Mouse (Mus musculus): Measurements from ENCODE around the gene Lars2. TPM values are rescaled to one million over a fixed set of nuclear protein-coding genes. Genes with fewer than 3 reads are reported as not detected.
"Not testable (repeated sequence)": the region's sequence is repeated elsewhere in the genome, so short reads cannot be mapped to it uniquely, and the experiment has no call there.

Gene Lars2
- total RNA-seq (2021) = 10 to 100 TPM; 25.3 to 32.4 TPM
- long read RNA-seq, experiment 1, transcript Lars2-201 (21 exons, 3,894 nt) = major isoform, 11 of 17 reads
- long read RNA-seq, experiment 1, partial matches to known transcripts = 2 of 17 reads
- long read RNA-seq, experiment 1, other reads (novel, unspliced or antisense) = 4 of 17 reads
- long read RNA-seq, experiment 2, transcript Lars2-201 (21 exons, 3,894 nt) = major isoform, 11 of 20 reads
- long read RNA-seq, experiment 2, partial matches to known transcripts = 3 of 20 reads
- long read RNA-seq, experiment 2, other reads (novel, unspliced or antisense) = 6 of 20 reads

GRCm38 (mm10) chr9:123366708-123367385, at the start of gene Lars2:
Lars2 (plus strand) TSS chr9:123366927.
- DNase-seq (ENCODE audit: low spot score) = peak; percentile 95

GRCm38 (mm10) chr9:123326106-123326505, 40.6 kb upstream of the Lars2 start:
- no peak for DNase-seq (ENCODE audit: low spot score)

DNA sequence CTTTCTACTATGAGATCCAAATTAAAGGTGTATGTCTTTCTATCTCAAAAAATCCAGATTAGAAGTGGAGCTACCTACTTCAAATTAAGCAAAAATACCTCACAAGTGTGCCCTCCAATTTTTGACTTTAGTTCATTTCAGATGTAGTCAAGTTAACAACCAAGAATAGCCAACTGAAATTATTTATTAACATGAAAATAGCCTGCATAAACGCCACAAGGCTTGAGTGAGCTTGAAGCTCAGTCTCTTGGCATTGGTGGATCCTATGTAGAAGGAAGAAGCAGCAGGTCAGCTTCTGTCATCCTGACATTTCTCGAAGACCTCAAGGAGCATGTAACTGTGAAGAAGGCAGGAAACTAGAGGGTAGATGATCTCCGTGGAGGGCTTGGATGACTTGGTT, 38.4 kb upstream of the Lars2 start:
- no peak for DNase-seq (ENCODE audit: low spot score)

DNA sequence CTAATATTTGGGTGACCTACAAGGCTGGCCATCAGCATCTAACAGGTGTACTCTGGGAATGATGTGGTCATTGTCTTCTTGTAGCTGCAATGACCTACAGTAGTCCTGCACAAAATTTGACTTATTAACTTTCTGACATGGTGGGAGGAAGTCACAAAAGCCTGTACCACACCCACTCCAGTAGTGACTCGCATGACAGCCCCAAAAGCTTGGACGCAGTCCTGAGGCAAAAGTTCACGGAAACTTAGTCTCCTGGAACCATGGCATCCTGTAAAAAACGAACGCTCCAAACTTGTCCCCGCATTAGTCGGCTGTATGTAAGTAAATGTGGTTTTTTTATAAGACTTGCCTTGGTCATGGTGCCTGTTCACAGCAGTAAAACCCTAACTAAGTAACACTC, 36.9 kb upstream of the Lars2 start:
- DNase-seq (ENCODE audit: low spot score) = no peak

DNA sequence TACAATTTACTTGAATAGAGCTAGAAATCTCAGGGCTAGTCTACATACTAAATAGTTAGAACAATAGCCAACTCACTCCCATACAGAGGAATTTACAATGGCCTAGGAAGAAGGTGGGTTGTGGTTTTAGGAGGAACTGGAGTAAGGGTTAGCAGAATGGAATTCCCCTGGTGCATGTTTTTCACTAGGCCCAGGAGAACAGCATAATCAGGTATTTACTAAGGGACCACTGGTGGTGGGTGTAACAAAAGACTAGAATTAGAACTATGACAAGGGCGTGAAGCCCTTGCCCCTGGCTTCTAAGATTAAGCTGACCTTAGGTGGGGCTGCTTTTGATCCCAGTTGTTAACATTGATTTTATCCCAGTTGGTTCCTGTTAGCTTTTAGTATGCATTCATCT, 36.5 kb upstream of the Lars2 start:
- not testable (repeated sequence) for DNase-seq (ENCODE audit: low spot score)

DNA sequence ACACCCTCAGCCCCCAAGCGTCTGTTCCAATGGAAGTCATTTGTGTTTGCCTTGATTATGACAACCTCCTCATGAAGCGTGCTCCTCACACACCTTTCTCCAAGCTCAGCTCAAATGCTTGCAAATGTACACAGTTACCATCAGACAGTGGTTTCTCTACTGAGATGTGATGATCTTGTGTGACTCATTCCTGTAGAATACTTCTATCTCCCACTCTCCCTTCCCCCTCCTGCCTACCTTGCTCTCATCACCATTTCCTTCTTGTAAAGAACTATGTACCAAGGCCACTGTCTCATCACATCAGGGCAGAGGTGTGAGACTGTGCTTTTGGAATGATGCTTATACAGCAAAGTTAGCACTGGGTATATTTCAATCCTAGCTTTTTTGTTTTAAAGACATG, 33.2 kb upstream of the Lars2 start:
- DNase-seq (ENCODE audit: low spot score) = no peak

GRCm38 (mm10) chr9:123335044-123335670, 31.6 kb upstream of the Lars2 start:
- DNase-seq (ENCODE audit: low spot score) = no peak

GRCm38 (mm10) chr9:123339651-123340144, 27.0 kb upstream of the Lars2 start:
- DNase-seq (ENCODE audit: low spot score) = no peak

- no peak for DNase-seq (ENCODE audit: low spot score)
Observed at GRCm38 (mm10) chr9:123341256-123341655, 25.5 kb upstream of the Lars2 start.

DNA sequence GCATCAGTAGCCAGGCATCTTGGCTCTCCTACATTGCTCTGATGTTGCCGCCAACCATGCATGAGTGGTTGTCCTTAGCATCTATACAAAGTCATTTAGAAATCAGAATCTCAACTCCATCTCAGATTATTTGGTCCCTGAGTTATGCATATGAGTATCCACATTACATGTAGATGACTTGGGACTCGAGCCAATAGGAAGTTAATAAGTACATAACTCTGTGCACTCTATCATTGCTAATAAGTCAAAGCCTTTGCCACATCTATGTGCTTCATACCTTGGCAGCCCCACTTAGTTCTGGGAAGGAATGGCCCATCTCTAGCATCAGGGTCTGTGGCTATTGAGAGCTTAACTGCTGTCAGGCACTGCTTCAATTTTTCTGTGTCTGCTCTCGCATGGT, 23.7 kb upstream of the Lars2 start:
- no peak for DNase-seq (ENCODE audit: low spot score)

GRCm38 (mm10) chr9:123349286-123349685, 17.4 kb upstream of the Lars2 start:
- DNase-seq (ENCODE audit: low spot score) = not testable (repeated sequence)

DNA sequence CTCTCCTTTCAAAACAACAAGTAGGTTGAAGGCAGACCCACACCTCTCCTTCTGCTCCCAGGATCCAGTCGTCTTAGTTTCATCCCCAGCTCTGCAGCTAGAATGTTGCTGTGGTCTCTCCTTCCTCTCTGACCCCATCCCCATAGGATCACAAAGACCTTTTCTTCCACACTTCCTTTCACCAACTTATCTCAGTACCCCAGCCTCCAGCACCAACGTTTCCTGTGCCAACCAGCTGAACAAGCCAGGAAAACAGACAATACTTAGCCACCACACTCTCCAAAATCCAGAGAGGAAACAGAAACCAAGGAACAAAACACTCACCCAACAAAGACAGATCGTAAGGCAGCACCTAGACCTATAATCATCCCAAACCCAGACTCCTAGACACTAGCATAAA, 6.7 kb upstream of the Lars2 start:
- no peak for DNase-seq (ENCODE audit: low spot score)

GRCm38 (mm10) chr9:123365353-123365752, 1.4 kb upstream of the Lars2 start:
- DNase-seq (ENCODE audit: low spot score) = no peak

- DNase-seq (ENCODE audit: low spot score) = no peak
Observed at GRCm38 (mm10) chr9:123365942-123366707, 602 bp upstream of the Lars2 start.

DNA sequence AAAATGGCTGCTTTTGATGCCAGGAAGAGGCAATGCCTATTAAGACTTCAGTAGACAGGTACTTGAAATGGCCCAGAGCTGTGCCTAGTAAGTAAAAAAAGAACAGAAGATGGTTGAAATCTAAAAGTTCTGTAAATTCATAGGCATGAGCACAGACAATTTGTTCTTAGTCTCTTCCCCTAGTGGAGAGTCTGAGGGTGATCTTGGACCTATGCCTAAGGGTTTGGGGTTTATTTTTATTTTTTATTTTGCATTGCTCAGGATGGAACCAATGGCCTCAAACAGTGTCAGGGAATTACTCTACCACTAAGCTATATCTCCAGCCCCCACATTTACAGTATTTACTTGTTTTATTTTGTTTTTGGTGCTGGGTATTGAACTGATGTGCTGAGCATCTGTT, 909 bp downstream of the Lars2 start:
- no peak for DNase-seq (ENCODE audit: low spot score)

- DNase-seq (ENCODE audit: low spot score) = no peak
Observed at GRCm38 (mm10) chr9:123382399-123382798, 15.7 kb downstream of the Lars2 start.

DNA sequence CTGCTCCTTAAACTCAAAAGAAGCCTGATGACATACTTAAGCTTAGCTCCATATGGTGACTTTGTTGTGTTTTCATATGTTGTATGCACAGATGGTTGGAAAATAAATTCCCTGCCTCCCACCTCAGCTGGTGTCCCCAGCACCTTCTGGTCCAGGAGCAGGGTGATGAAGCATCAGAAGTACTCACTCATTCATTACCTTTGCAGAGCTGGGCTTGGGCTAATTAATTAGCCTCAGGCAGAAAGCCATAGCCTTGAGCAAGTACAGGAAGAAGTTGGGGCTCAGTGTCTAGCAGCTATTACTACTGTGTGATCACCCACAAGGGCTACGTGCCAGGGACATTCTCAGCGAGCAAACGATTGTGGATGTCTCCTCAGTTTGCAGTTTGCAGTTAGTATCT, 18.0 kb downstream of the Lars2 start:
- DNase-seq (ENCODE audit: low spot score) = peak; percentile 28

DNA sequence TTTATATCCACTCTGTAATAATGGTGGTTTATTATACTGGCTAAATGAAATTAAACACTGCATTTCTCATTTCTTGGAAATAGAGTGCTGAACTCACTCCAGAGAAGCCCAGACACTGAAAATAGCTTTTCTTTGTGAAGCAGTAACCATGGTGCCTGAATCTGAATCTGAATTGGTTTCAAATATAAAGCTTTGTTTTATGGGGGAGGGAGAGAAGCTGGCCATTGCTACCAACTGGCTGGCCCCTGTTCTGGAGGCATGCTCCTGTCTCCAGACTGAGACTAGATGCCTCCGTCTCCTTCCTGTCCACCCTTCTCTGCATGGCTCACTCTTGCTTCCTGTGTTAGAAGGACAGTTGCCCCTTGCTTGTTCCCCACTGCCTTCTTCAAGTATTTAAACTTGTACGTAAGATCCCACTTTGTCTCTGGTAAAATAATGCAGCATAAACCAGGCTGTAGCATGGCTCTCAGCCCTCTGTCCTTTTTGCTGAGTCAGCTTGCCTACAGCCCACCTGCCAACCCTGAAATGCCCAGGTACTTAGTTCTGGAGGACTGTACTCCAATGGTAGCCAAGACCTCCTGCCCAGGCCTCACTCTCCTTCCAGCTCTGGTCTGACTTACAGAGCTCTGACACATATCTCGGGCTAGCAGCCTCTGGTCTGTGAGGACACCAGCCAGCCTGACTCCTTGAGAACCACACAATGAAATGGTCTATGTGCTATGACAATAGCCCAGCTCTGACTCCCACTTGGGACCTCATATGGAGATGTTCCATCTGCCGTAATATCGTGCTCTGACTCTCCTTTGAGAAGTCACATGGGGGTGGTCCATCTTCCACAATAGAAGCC, 18.8 kb downstream of the Lars2 start:
- DNase-seq (ENCODE audit: low spot score) = no peak

DNA sequence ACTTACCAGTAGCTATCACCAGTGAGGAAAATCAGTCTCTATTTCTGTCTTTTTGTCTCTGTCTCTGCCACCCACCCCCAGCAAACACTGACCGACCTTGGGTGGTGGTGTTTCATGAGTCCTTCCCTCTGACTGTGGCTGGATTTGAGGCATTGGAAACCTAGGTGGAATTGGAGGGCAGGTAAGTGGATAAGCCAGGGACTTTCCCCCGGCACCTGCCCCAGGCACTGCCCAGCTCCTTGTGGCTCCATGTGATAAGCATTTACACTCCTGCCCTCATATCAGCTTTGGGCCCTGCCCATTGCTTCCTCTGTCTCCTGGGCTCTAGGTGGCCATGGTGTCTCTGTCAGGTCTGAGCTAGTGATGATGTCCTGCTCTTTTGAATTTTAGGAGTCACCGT, 19.6 kb downstream of the Lars2 start:
- DNase-seq (ENCODE audit: low spot score) = no peak

- not testable (repeated sequence) for DNase-seq (ENCODE audit: low spot score)
Observed at GRCm38 (mm10) chr9:123388087-123389007, 21.6 kb downstream of the Lars2 start.

Measured in gastrocnemius, adult 18-20 months (tissue).